33 mouse cellular contexts compared by ENCODE assay signal in the genomic region with DNA sequence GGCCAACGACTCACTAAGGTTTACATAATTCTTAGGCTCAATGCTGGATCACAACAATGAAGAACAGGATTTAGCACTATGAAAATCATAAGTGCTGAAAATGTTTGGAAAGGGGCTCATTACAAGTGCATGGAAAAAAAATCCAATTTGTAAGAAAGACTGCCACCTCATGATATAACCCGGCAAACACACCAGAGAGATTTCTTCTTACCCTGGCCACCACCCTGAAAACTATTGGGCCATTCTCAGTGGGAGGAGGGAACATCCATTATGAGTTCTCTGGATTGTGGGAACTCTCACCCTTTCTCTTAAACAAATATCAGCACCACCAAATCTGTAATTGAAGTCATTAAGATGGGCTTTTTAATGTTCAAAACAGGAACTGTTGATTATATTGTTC. TPM values are rescaled to one million over a fixed set of nuclear protein-coding genes. Genes with fewer than 3 reads are reported as not detected.
DNase-seq lines count a peak whose midpoint lies in the region; ATAC-seq and TF ChIP-seq lines count a peak whose summit lies in the region.
"Had no signal": no experiment of that assay in that cellular context is flagged by ENCODE, and none has a peak within 500 bp of the region (broad histone marks: within the 10 kb centered on the region; RNA-seq: fewer than 3 reads in every experiment).

No protein-coding gene starts in this region.

- H3K4me3 ChIP-seq in lung, embryonic 14.5 days (ENCODE audit: low read depth, low read length): no peak overlapping the region
- no peak overlapping the region for H3K4me3 ChIP-seq in lung, adult 2 months (replicated peaks; ENCODE audit: extremely low read depth, low read depth, low read length)
- H3K4me3 ChIP-seq: embryonic facial prominence, embryonic 12.5 days; forebrain, embryonic 12.5 days; limb, embryonic 13.5 days; liver, embryonic 13.5 days; midbrain, embryonic 10.5 days; myocyte; neural tube, embryonic 13.5 days had no signal

- DNase-seq in kidney, adult 9 months: peak; percentile 40
- DNase-seq in kidney, postnatal 14 days: no peak
- no peak for DNase-seq in lung, embryonic 14.5 days
- no peak for DNase-seq in lung, adult 2 months
- DNase-seq in 3T3-L1 (ENCODE audit: low read depth, low spot score): peak; percentile 18
- DNase-seq in adipocyte (ENCODE audit: low spot score): peak; percentile 12
- no peak for DNase-seq in embryo, embryonic 11 days
- DNase-seq: adrenal gland, postnatal 10 days; cerebellum, adult 18-20 months; cerebellum, postnatal 14 days; liver, embryonic 13.5 days; retina, postnatal 1 day; thymus, postnatal 14 days had no signal

- H3K9ac ChIP-seq in lung, embryonic 14.5 days: no peak overlapping the region
- H3K9ac ChIP-seq: embryonic facial prominence, embryonic 12.5 days; forebrain, embryonic 12.5 days; limb, embryonic 13.5 days; liver, embryonic 13.5 days; neural tube, embryonic 13.5 days had no signal

- H3K27ac ChIP-seq in lung, embryonic 14.5 days (ENCODE audit: low read depth): peak overlapping the region; percentile 83
- H3K27ac ChIP-seq: embryonic facial prominence, embryonic 12.5 days; forebrain, embryonic 12.5 days; hindbrain, postnatal 0 days; limb, embryonic 13.5 days; liver, embryonic 13.5 days; midbrain, embryonic 10.5 days; neural tube, embryonic 13.5 days had no signal

- TF ChIP-seq CTCF in lung, embryonic 14.5 days (IDR thresholded peaks at IDR 0.05; ENCODE audit: low read depth): no peak
- no peak for TF ChIP-seq CTCF in lung, adult 2 months (IDR thresholded peaks at IDR 0.05; ENCODE audit: insufficient read depth, low read length)

- ATAC-seq in lung, embryonic 14.5 days (ENCODE audit: insufficient read depth): no peak
- no peak for ATAC-seq in granulocyte monocyte progenitor cell, adult 5-6 weeks (replicated peaks; ENCODE audit: poor library complexity, severe bottlenecking)
- ATAC-seq: activated CD4-positive, CD25-positive, alpha-beta regulatory T cell, adult 4 months; hindbrain, postnatal 0 days; midbrain, embryonic 16.5 days had no signal

- TF ChIP-seq POLR2A in lung, adult 2 months (IDR thresholded peaks at IDR 0.05; ENCODE audit: borderline replicate concordance, extremely low read depth, low read depth, low read length): no peak

- H3K4me2 ChIP-seq in lung, embryonic 14.5 days: no peak overlapping the region
- H3K4me2 ChIP-seq: embryonic facial prominence, embryonic 12.5 days; forebrain, embryonic 12.5 days; heart, embryonic 11.5 days; limb, embryonic 13.5 days; liver, embryonic 13.5 days; neural tube, embryonic 13.5 days had no signal

- H3K27me3 ChIP-seq in lung, embryonic 14.5 days (ENCODE audit: insufficient read depth, low read length): no peaks in the 10 kb centered on the region
- H3K27me3 ChIP-seq: embryonic facial prominence, embryonic 12.5 days; limb, embryonic 13.5 days; liver, embryonic 13.5 days; neural tube, embryonic 13.5 days had no signal

- 40% methylated on average over 2 of the region's 2 CpGs for WGBS in lung, embryonic 14.5 days
- WGBS in lung, adult 2 months: 48% methylated on average over 2 of the region's 2 CpGs

- H3K36me3 ChIP-seq in lung, embryonic 14.5 days (ENCODE audit: insufficient read depth): no peaks in the 10 kb centered on the region
- H3K36me3 ChIP-seq: embryonic facial prominence, embryonic 12.5 days; forebrain, embryonic 12.5 days; limb, embryonic 13.5 days; liver, embryonic 13.5 days; midbrain, embryonic 10.5 days; neural tube, embryonic 13.5 days had no signal

- H3K9me3 ChIP-seq in lung, embryonic 14.5 days (ENCODE audit: low read depth, low read length): no peaks in the 10 kb centered on the region
- H3K9me3 ChIP-seq: embryonic facial prominence, embryonic 12.5 days; forebrain, embryonic 12.5 days; limb, embryonic 13.5 days; liver, embryonic 13.5 days; midbrain, embryonic 10.5 days; neural tube, embryonic 13.5 days had no signal

- peaks cover 30% of the 10 kb centered on the region for H3K4me1 ChIP-seq in lung, embryonic 14.5 days (ENCODE audit: insufficient read depth)
- H3K4me1 ChIP-seq in lung, adult 2 months (ENCODE audit: control insufficient read depth, insufficient read depth, low read length): no peaks in the 10 kb centered on the region; the same call in 1 of the 2 replicates
- H3K4me1 ChIP-seq: embryonic facial prominence, embryonic 12.5 days; limb, embryonic 13.5 days had no signal

RNA-seq across cellular contexts. Expression of gene Gm10295, which starts 39.0 kb away (rescaled TPM):
- polyA plus RNA-seq in lung, embryonic 14.5 days (2014; fragmentation: Nextera tagmentation; extraction: Ambion mirVana): not detected in 2 replicates
- not detected in 2 replicates for polyA plus RNA-seq in lung, adult 2 months (2012; rRNA removed)
- not detected in 2 replicates for total RNA-seq in granulocyte monocyte progenitor cell, adult 5-6 weeks (2014; fragmentation: Nextera tagmentation)
- total RNA-seq in granulocyte monocyte progenitor cell, adult 5-6 weeks (2017): not detected in 2 replicates
- total RNA-seq: adrenal gland, postnatal 10 days; gastrocnemius, adult 18-20 months; gastrocnemius, postnatal 4 days; hindbrain, postnatal 0 days; left cerebral cortex, adult 18-20 months; left cerebral cortex, postnatal 25 days; MEL had no signal
- polyA plus RNA-seq: activated CD4-positive, CD25-positive, alpha-beta regulatory T cell, adult 4 months; C2C12; embryonic facial prominence, embryonic 12.5 days; forebrain, embryonic 12.5 days; heart, embryonic 11.5 days; heart, postnatal 0 days; hindbrain, embryonic 11.5 days; hindbrain, postnatal 0 days; limb, embryonic 13.5 days; liver, embryonic 13.5 days; midbrain, embryonic 10.5 days; midbrain, embryonic 16.5 days; myocyte; neural tube, embryonic 13.5 days; spleen, adult 2 months had no signal

Comparison
In these comparisons a context has a peak if more than half of its experiments do, and no peak if none do; other contexts are left out.
1. DNase-seq: peak in kidney, adult 9 months (single experiment), 3T3-L1 (single experiment) and adipocyte (single experiment); none in kidney, postnatal 14 days (single experiment), lung, embryonic 14.5 days (single experiment), lung, adult 2 months (single experiment) and embryo, embryonic 11 days (single experiment).